Mouse (Mus musculus): ENCODE results near the gene Bbs9.

DNA sequence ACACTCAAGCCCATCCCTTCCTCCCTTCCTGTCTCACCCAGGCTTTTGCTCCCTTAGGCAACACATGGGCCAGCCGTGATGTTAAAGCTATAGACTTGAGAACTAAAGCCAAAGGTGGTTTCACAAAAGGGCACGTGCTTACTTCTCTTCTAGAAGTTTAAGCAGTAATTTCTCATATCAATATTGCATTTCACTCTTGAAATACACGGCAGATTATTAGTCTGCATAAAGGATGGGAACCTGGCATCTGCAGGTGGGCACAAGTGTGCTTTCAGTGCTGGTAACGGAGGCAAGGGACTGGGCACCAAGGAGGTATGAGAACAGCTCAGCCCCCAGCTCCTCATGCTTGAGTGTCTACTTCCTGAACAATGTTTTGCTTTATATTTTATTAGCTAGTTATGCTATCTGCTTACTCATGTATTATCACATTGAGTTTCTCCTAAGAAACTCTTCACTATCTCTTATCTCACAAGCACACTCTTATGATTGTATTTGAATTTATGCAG is 334.2 kb downstream of the Bbs9 start:
- TF ChIP-seq CTCF (IDR thresholded peaks at IDR 0.05; ENCODE audit: control insufficient read depth, insufficient read depth, low read length) = no peak
- no peak for TF ChIP-seq POLR2A (IDR thresholded peaks at IDR 0.05; ENCODE audit: borderline replicate concordance, control insufficient read depth, low read depth, low read length)
